Mouse (Mus musculus): ENCODE results near the gene Dcdc2c. TPM values are rescaled to one million over a fixed set of nuclear protein-coding genes. Genes with fewer than 3 reads are reported as not detected.

The Dcdc2c gene
- polyA plus RNA-seq (2015; fragmentation: Nextera tagmentation; extraction: Ambion mirVana), result not detected in 2 replicates

DNA sequence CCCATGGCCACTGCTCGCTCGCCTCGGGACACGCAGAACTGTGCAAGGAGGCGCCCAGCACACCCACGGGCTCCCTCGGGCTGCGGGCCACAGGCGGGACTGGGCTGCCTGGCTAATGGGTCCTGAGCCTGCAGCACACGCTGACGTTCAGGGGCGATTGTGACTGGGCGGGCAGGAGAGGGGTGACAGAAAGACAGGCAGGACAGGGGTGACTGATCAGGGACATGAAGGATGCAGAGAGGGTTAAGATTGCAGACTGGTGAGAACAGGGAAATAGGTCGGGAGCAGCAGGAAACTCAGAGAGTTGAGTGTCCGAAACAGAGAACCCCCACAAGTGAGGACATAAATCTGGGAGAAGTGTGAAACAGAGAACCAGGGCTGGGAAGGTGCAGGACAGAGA, at the start of gene Dcdc2c:
TSS of gene Dcdc2c (minus strand) at position 101 of the 400 bp plus-strand sequence.
- Histone ChIP-seq H3K4me3 (replicated peaks; ENCODE audit: low read length) (no peak within 1 kb of the TSS), H3K4me1 (ENCODE audit: control insufficient read depth, insufficient read depth, low read length) (no peaks in the 10 kb centered on the region), H3K9me3 (replicated peaks; ENCODE audit: control insufficient read depth, low read length) (no peaks in the 10 kb centered on the region), H3K9ac (ENCODE audit: low read length) (no peak within 1 kb of the TSS), H3K27me3 (ENCODE audit: control insufficient read depth, insufficient read depth, low read length) (no peaks in the 10 kb centered on the region), H3K27ac (ENCODE audit: low read length) (no peak within 1 kb of the TSS), H3K4me2 (ENCODE audit: low read depth, low read length) (no peak within 1 kb of the TSS), H3K36me3 (ENCODE audit: control insufficient read depth, insufficient read depth, low read length) (no peaks in the 10 kb centered on the region)
- WGBS, result 55% methylated on average over 15 of the region's 15 CpGs
- ATAC-seq (ENCODE audit: insufficient read depth, low FRiP score), result no peak

DNA sequence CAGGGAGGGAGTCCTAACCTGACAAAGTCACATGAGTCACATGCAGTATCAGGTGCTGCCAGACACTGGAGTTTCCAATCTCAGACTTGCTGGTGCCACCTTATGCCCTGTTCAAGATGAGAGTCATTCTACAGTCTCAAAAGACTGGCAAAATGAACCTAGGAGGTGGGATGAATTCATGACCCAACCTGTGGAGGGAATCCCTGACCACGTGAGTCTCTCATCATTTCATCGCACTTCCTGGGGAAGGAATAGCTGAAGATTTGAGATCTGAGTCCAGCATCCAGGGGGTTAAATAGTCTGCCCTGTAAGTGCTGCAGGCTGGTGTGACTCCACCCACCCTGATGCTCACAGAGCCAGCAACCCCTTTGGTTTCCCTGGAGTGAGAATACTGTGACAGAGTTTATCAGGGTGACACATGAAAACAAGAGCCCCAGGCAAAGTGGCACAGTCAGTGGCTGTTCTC, 46.4 kb upstream of the Dcdc2c start:
- no peaks in the 10 kb centered on the region for H3K9me3 ChIP-seq (replicated peaks; ENCODE audit: control insufficient read depth, low read length)
- H3K27me3 ChIP-seq (ENCODE audit: control insufficient read depth, insufficient read depth, low read length), result no peaks in the 10 kb centered on the region
- no peak for ATAC-seq (ENCODE audit: insufficient read depth, low FRiP score)
- no peak overlapping the region for H3K27ac ChIP-seq (ENCODE audit: low read length)
- no peak overlapping the region for H3K9ac ChIP-seq (ENCODE audit: low read length)
- H3K4me1 ChIP-seq (ENCODE audit: control insufficient read depth, insufficient read depth, low read length), result no peaks in the 10 kb centered on the region
- 45% methylated on average over 2 of the region's 2 CpGs for WGBS
- H3K36me3 ChIP-seq (ENCODE audit: control insufficient read depth, insufficient read depth, low read length), result no peaks in the 10 kb centered on the region
- no peak overlapping the region for H3K4me3 ChIP-seq (replicated peaks; ENCODE audit: low read length)
- H3K4me2 ChIP-seq (ENCODE audit: low read depth, low read length), result no peak overlapping the region

DNA sequence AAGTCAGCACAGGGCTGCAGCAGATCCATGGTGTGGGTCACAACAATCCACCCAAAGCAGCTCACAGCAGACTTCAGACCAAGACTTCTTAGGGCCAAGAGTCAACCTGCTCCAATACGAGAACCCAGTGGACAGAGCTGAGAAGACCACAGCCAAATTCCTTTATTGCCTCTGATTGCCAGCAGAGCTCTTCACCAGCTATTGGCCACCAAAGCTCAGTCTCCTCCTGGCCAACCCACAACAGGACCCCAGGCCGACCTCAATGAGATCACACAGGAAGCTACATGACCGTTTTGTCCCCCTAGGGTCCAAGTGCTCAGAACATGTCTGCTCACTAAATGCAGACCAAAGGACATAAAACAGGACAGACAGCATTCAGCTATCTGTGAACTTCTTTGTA, 45.9 kb upstream of the Dcdc2c start:
- no peak overlapping the region for H3K4me2 ChIP-seq (ENCODE audit: low read depth, low read length)
- no peak overlapping the region for H3K27ac ChIP-seq (ENCODE audit: low read length)
- no peak for ATAC-seq (ENCODE audit: insufficient read depth, low FRiP score)
- H3K27me3 ChIP-seq (ENCODE audit: control insufficient read depth, insufficient read depth, low read length), result no peaks in the 10 kb centered on the region
- H3K9ac ChIP-seq (ENCODE audit: low read length), result no peak overlapping the region
- H3K9me3 ChIP-seq (replicated peaks; ENCODE audit: control insufficient read depth, low read length), result no peaks in the 10 kb centered on the region
- H3K4me1 ChIP-seq (ENCODE audit: control insufficient read depth, insufficient read depth, low read length), result no peaks in the 10 kb centered on the region
- 57% methylated on average over 3 of the region's 3 CpGs for WGBS
- H3K4me3 ChIP-seq (replicated peaks; ENCODE audit: low read length), result no peak overlapping the region
- no peaks in the 10 kb centered on the region for H3K36me3 ChIP-seq (ENCODE audit: control insufficient read depth, insufficient read depth, low read length)

DNA sequence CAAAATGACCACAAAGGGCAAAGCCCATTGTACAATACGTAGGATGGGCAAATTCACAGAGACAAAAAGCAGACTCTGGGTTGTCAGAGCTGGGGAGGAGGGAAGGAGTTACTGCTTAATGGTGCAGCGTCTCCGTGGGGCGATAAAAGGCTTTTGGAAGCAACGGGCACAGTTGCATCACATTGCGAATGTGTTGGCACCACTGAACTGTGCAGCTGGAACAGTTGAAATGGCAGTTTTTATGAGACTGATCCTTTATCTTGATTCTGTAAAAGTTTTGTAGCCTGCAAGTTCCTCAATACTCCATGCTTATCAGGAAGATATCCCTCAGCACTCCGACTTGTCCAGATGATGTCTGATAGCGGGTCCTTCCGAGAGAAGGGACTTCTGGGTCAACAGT, 45.5 kb upstream of the Dcdc2c start:
- Histone ChIP-seq H3K27ac (ENCODE audit: low read length) (no peak overlapping the region), H3K27me3 (ENCODE audit: control insufficient read depth, insufficient read depth, low read length) (no peaks in the 10 kb centered on the region), H3K36me3 (ENCODE audit: control insufficient read depth, insufficient read depth, low read length) (no peaks in the 10 kb centered on the region), H3K9me3 (replicated peaks; ENCODE audit: control insufficient read depth, low read length) (no peaks in the 10 kb centered on the region), H3K4me1 (ENCODE audit: control insufficient read depth, insufficient read depth, low read length) (no peaks in the 10 kb centered on the region), H3K9ac (ENCODE audit: low read length) (no peak overlapping the region), H3K4me2 (ENCODE audit: low read depth, low read length) (no peak overlapping the region), H3K4me3 (replicated peaks; ENCODE audit: low read length) (no peak overlapping the region)
- WGBS, result 79% methylated on average over 9 of the region's 9 CpGs
- no peak for ATAC-seq (ENCODE audit: insufficient read depth, low FRiP score)

- Histone ChIP-seq H3K27ac (ENCODE audit: low read length) (no peak overlapping the region), H3K4me2 (ENCODE audit: low read depth, low read length) (no peak overlapping the region), H3K4me1 (ENCODE audit: control insufficient read depth, insufficient read depth, low read length) (no peaks in the 10 kb centered on the region), H3K27me3 (ENCODE audit: control insufficient read depth, insufficient read depth, low read length) (no peaks in the 10 kb centered on the region), H3K4me3 (replicated peaks; ENCODE audit: low read length) (no peak overlapping the region), H3K9ac (ENCODE audit: low read length) (no peak overlapping the region), H3K9me3 (replicated peaks; ENCODE audit: control insufficient read depth, low read length) (no peaks in the 10 kb centered on the region), H3K36me3 (ENCODE audit: control insufficient read depth, insufficient read depth, low read length) (no peaks in the 10 kb centered on the region)
- ATAC-seq (ENCODE audit: insufficient read depth, low FRiP score), result no peak
These were observed 44.7 kb upstream of the Dcdc2c start for GRCm38 (mm10) chr12:28596851-28597250.

DNA sequence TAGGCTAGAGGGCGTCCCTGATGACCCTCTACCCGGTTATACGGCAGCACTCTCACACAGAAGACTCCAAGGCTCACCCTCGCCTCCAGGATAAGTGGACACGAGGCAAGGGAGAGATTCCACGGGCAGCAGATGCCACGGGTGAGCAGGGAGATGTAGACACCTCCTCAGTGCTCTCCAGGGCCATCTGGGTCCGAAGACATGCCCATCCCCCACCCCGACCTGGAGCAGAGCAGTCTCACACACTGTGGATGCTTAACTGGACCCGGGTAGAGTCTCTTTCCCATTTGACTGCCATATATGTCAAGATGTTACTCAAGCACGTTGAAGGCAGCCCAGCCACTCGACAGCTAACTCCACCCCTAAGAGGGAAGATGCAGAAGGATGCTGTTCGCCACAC, 38.2 kb upstream of the Dcdc2c start:
- Histone ChIP-seq H3K9ac (ENCODE audit: low read length) (no peak overlapping the region), H3K27ac (ENCODE audit: low read length) (no peak overlapping the region), H3K4me2 (ENCODE audit: low read depth, low read length) (no peak overlapping the region), H3K27me3 (ENCODE audit: control insufficient read depth, insufficient read depth, low read length) (no peaks in the 10 kb centered on the region), H3K36me3 (ENCODE audit: control insufficient read depth, insufficient read depth, low read length) (no peaks in the 10 kb centered on the region), H3K4me3 (replicated peaks; ENCODE audit: low read length) (no peak overlapping the region), H3K4me1 (ENCODE audit: control insufficient read depth, insufficient read depth, low read length) (no peaks in the 10 kb centered on the region), H3K9me3 (replicated peaks; ENCODE audit: control insufficient read depth, low read length) (no peaks in the 10 kb centered on the region)
- ATAC-seq (ENCODE audit: insufficient read depth, low FRiP score), result no peak
- WGBS, result 48% methylated on average over 13 of the region's 13 CpGs

GRCm38 (mm10) chr12:28589090-28589868, 37.1 kb upstream of the Dcdc2c start:
- H3K36me3 ChIP-seq (ENCODE audit: control insufficient read depth, insufficient read depth, low read length), result no peaks in the 10 kb centered on the region
- H3K4me1 ChIP-seq (ENCODE audit: control insufficient read depth, insufficient read depth, low read length), result no peaks in the 10 kb centered on the region
- ATAC-seq (ENCODE audit: insufficient read depth, low FRiP score), result peak; percentile 84
- 8% methylated on average over 24 of the region's 24 CpGs for WGBS
- H3K4me3 ChIP-seq (replicated peaks; ENCODE audit: low read length), result peak overlapping the region; percentile 47
- peak overlapping the region; percentile 53 for H3K9ac ChIP-seq (ENCODE audit: low read length)
- no peaks in the 10 kb centered on the region for H3K27me3 ChIP-seq (ENCODE audit: control insufficient read depth, insufficient read depth, low read length)
- H3K27ac ChIP-seq (ENCODE audit: low read length), result no peak overlapping the region
- H3K9me3 ChIP-seq (replicated peaks; ENCODE audit: control insufficient read depth, low read length), result no peaks in the 10 kb centered on the region
- peak overlapping the region; percentile 75 for H3K4me2 ChIP-seq (ENCODE audit: low read depth, low read length)

DNA sequence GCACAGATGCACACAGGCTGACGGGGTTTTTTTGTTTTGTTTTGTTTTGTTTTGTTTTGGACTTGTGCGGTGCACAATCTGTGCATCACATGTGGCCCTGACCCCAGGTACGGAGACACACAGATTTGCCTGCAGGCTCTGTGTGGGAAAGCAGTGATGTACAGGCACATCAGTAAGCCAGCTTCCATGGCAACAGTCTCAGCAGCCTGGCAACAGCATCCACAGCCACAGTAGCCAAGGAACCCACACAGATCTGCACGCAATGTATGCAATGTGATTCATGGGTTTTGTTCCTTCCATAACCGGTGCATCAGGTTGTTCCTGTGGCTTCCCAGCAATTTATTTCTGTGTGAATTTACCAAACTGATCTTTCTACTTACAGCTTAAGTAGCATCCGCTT, 35.8 kb upstream of the Dcdc2c start:
- ATAC-seq (ENCODE audit: insufficient read depth, low FRiP score), result no peak
- no peak overlapping the region for H3K9ac ChIP-seq (ENCODE audit: low read length)
- no peaks in the 10 kb centered on the region for H3K27me3 ChIP-seq (ENCODE audit: control insufficient read depth, insufficient read depth, low read length)
- no peak overlapping the region for H3K4me3 ChIP-seq (replicated peaks; ENCODE audit: low read length)
- no peaks in the 10 kb centered on the region for H3K4me1 ChIP-seq (ENCODE audit: control insufficient read depth, insufficient read depth, low read length)
- WGBS, result 74% methylated on average over 6 of the region's 6 CpGs
- H3K27ac ChIP-seq (ENCODE audit: low read length), result no peak overlapping the region
- H3K4me2 ChIP-seq (ENCODE audit: low read depth, low read length), result no peak overlapping the region
- H3K36me3 ChIP-seq (ENCODE audit: control insufficient read depth, insufficient read depth, low read length), result no peaks in the 10 kb centered on the region
- H3K9me3 ChIP-seq (replicated peaks; ENCODE audit: control insufficient read depth, low read length), result no peaks in the 10 kb centered on the region

- no peak for ATAC-seq (ENCODE audit: insufficient read depth, low FRiP score)
- 71% methylated on average over 3 of the region's 3 CpGs for WGBS
- Histone ChIP-seq H3K4me2 (ENCODE audit: low read depth, low read length) (no peak overlapping the region), H3K36me3 (ENCODE audit: control insufficient read depth, insufficient read depth, low read length) (no peaks in the 10 kb centered on the region), H3K9me3 (replicated peaks; ENCODE audit: control insufficient read depth, low read length) (no peaks in the 10 kb centered on the region), H3K27ac (ENCODE audit: low read length) (no peak overlapping the region), H3K9ac (ENCODE audit: low read length) (no peak overlapping the region), H3K27me3 (ENCODE audit: control insufficient read depth, insufficient read depth, low read length) (no peaks in the 10 kb centered on the region), H3K4me3 (replicated peaks; ENCODE audit: low read length) (no peak overlapping the region), H3K4me1 (ENCODE audit: control insufficient read depth, insufficient read depth, low read length) (no peaks in the 10 kb centered on the region)
These were observed 31.8 kb upstream of the Dcdc2c start for GRCm38 (mm10) chr12:28584036-28584435.
